Mouse (Mus musculus) forebrain, embryonic 13.5 days (tissue): ENCODE measurements around the gene Plau. TPM values are rescaled to one million over a fixed set of nuclear protein-coding genes. Genes with fewer than 3 reads are reported as not detected.

Source experiments
- ATAC-seq: fragments of 200-750 bp; cut with Nextera tagmentation; 2 replicates; pipeline ENCODE4 v1.8.0; 2017
- H3K27ac ChIP-seq: fragments of 300-500 bp; sonication (generic); 2 replicates; pipeline ENCODE4 v1.5.1; 2015; ENCODE audit warnings: inconsistent platforms, mild to moderate bottlenecking, moderate library complexity
- H3K27me3 ChIP-seq: fragments of 300-500 bp; sonication (generic); 2 replicates; pipeline ENCODE4 v1.6.1; 2015; ENCODE audit warnings: mild to moderate bottlenecking, inconsistent platforms
- H3K36me3 ChIP-seq: fragments of 300-500 bp; sonication (generic); 2 replicates; pipeline ENCODE4 v1.6.1; 2015; ENCODE audit warnings: mild to moderate bottlenecking, inconsistent platforms; ENCODE audit not compliant: poor library complexity, severe bottlenecking
- H3K4me1 ChIP-seq: fragments of 300-500 bp; sonication (generic); 2 replicates; pipeline ENCODE4 v1.6.1; 2015; ENCODE audit warnings: inconsistent platforms
- H3K4me2 ChIP-seq: fragments of 300-500 bp; sonication (generic); 2 replicates; pipeline ENCODE4 v1.6.1; 2015; ENCODE audit warnings: inconsistent platforms, mild to moderate bottlenecking, moderate library complexity
- H3K4me3 ChIP-seq: fragments of 300-500 bp; sonication (generic); 2 replicates; pipeline ENCODE4 v1.5.1; 2015; ENCODE audit warnings: mild to moderate bottlenecking, inconsistent platforms
- H3K9ac ChIP-seq: fragments of 300-500 bp; sonication (generic); 2 replicates; pipeline ENCODE4 v1.6.1; 2015; ENCODE audit warnings: mild to moderate bottlenecking, inconsistent platforms
- H3K9me3 ChIP-seq: fragments of 300-500 bp; sonication (generic); replicated peaks from 2 replicates; pipeline ENCODE4 v1.6.1; 2016; ENCODE audit warnings: inconsistent platforms
- WGBS: fragments of 180-500 bp; shearing (Covaris S2); methylation state at CpG from one replicate; pipeline ENCODE4 v1.1.7; 2015; 5-methylcytosine and 5-hydroxymethylcytosine counted together
- polyA plus RNA-seq: library from polyadenylated mRNA; unstranded; fragments of >200 nt; fragmentation: Nextera tagmentation; extraction: Ambion mirVana; gene quantifications from 2 replicates; pipeline ENCODE4 v1.2.1, GENCODE M21; 2015

The Plau gene
- polyA plus RNA-seq, 1 experiment from 2014 or later = 0.27 TPM

DNA sequence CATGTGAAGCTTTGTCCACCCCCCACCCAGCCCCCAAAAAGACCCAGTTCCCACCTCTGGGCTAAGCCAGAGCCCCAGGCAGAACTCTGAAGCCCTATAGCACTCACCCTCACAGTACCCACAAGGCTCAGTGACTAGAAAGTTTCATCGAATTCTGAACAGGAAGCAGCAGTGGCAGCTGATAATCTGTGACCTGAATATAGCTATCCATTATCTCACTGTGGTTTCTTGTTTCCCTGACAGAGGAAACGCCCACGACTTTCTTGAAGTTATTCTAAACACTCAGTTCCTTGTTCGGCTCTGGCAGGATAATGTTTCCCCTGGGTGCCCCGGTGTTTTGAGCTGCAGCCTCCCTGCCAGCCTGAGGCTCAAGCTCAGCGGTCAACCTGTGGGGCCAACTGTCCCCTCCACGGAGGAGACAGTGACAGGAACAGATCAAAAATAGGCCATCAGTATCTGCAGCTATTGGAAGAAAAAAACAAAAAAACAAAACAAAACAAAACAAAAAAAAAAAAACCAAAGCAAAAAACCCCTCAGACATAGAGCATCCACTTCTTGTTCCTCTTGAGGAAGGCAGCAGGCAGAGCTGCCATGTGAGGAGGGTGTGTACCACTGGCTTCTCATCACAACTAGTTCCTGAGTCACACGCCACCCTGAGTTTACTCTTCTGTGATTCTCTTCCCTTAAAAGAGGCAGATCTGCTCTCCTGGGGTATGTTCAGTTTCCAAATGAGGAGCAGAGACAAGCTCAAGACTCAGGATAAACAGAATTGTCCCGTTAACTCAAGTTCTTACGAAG, 48.8 kb downstream of the Plau start:
- Histone ChIP-seq H3K4me3 (no peak overlapping the region), H3K4me2 (no peak overlapping the region), H3K4me1 (0 out of 2 replicates have a peak, but pooled peaks cover 5% of the 10 kb centered on the region), H3K9ac (no peak overlapping the region), H3K9me3 (no peaks in the 10 kb centered on the region), H3K27ac (0 out of 2 replicates have a peak overlapping the region, but pooled peaks have one; percentile 6), H3K27me3 (no peaks in the 10 kb centered on the region), H3K36me3 (no peaks in the 10 kb centered on the region)
- 30% methylated on average over 10 of the region's 10 CpGs for WGBS
- no peak for ATAC-seq

DNA sequence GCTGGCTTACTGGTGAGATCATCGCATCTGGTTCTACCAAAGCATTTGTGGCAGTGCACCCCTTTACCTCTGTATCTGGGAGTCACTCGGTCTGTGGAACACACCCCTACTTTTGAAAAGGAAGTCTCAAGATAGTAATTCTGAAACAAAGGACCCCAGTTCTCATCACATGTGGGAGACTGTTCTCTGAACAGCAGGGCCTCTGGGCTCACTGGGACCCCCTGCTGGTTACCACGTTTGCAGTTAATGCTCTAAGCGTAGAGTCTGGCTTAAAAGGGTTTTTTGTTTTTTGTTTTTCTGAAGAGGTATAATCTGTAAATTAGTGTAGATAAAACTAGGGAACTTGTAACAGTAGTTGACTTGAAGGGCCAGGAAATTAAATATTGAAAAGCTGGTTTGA, 49.8 kb downstream of the Plau start:
- H3K36me3 ChIP-seq = no peaks in the 10 kb centered on the region
- H3K4me3 ChIP-seq = no peak overlapping the region
- H3K4me1 ChIP-seq = 0 out of 2 replicates have a peak, but pooled peaks cover 5% of the 10 kb centered on the region
- H3K4me2 ChIP-seq = no peak overlapping the region
- H3K9me3 ChIP-seq = no peaks in the 10 kb centered on the region
- no peak overlapping the region for H3K9ac ChIP-seq
- H3K27ac ChIP-seq = no peak overlapping the region
- H3K27me3 ChIP-seq = no peaks in the 10 kb centered on the region
- WGBS = 22% methylated on average over 4 of the region's 4 CpGs
- ATAC-seq = no peak

DNA sequence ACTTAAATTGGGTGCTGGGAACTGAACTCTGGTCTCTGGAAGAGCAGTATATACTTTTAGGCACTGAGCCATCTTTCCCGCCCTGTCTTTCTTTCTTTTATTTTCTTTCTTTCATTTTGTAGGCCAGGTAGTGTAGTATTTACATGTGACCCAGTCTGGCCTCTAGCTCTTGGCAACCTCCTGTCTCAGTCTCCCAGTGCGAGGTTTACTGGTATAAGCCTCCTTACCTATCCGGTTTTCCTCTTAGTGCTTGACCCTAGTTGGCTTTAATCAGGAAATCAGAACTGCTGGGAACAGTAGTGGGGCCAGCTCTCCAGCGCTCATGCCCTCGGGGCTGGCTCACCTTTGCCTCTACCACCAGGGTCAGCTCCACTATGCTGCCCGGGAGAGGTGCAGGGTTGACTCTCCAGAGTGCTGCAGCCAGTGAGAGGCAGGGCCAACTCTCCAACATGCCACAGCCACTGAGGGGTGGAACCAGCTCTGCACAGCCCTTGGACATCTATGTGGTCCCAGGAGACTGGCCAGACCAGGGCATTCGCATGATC, 51.2 kb downstream of the Plau start:
- 95% methylated on average over 7 of the region's 7 CpGs for WGBS
- Histone ChIP-seq H3K27ac (no peak overlapping the region), H3K36me3 (no peaks in the 10 kb centered on the region), H3K9ac (no peak overlapping the region), H3K9me3 (no peaks in the 10 kb centered on the region), H3K4me1 (peaks cover 5% of the 10 kb centered on the region; the same call in 1 of the 2 replicates), H3K27me3 (no peaks in the 10 kb centered on the region), H3K4me3 (no peak overlapping the region), H3K4me2 (no peak overlapping the region)
- ATAC-seq = no peak

DNA sequence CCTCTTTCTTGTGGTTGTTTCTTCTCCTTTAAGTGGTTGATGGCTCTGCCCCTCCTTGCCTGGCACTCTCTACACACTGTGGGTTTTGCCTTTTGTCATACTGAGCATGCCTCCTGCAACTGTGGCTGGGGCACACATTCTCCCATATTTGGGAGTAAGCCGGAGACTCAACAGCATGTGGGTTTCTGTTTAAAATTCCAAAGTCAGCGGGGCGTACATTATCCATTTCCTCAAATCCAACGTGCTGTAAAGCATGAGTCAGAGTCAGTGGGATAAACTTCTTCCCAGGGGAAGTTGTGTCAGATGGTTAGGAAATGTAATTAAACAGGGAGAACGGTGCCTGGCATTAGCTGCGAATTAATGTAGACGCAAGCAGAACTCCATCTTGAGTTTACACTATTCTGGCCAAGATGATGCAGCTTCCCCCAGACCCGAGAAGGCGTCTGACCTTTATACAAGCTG, 55.5 kb downstream of the Plau start:
- H3K36me3 ChIP-seq = no peaks in the 10 kb centered on the region
- peak; percentile 13; the same call in 1 of the 2 replicates for ATAC-seq
- WGBS = 50% methylated on average over 9 of the region's 9 CpGs
- no peak overlapping the region for H3K9ac ChIP-seq
- no peaks in the 10 kb centered on the region for H3K9me3 ChIP-seq
- H3K4me3 ChIP-seq = no peak overlapping the region
- no peaks in the 10 kb centered on the region; the same call in 1 of the 2 replicates for H3K4me1 ChIP-seq
- H3K27ac ChIP-seq = no peak overlapping the region
- no peaks in the 10 kb centered on the region for H3K27me3 ChIP-seq
- no peak overlapping the region for H3K4me2 ChIP-seq

Other genes starting within 250 kb of the Plau start
- 8.1 and 10.1 TPM in 2 replicates for gene Usp54, start 195.6 kb upstream of the Plau start, polyA plus RNA-seq
- not detected in 2 replicates for gene Myoz1, start 180.1 kb upstream of the Plau start, polyA plus RNA-seq
- 0.13 and 0.14 TPM in 2 replicates for gene Synpo2l, start 168.3 kb upstream of the Plau start, polyA plus RNA-seq
- 75.9 and 84.7 TPM in 2 replicates for gene Sec24c, start 162.4 kb upstream of the Plau start, polyA plus RNA-seq
- gene Fut11, start 141.7 kb upstream of the Plau start, polyA plus RNA-seq = 18.9 and 19.9 TPM in 2 replicates
- 235 and 281 TPM in 2 replicates for gene Chchd1, start 133.7 kb upstream of the Plau start, polyA plus RNA-seq
- 40.8 and 44.2 TPM in 2 replicates for gene Zswim8, start 129.1 kb upstream of the Plau start, polyA plus RNA-seq
- gene Ndst2, start 102.1 kb upstream of the Plau start, polyA plus RNA-seq = 14.0 and 18.3 TPM in 2 replicates
- 60.7 and 81.8 TPM in 2 replicates for gene Camk2g, start 42.6 kb upstream of the Plau start, polyA plus RNA-seq
- gene Vcl, start 92.7 kb downstream of the Plau start, polyA plus RNA-seq = 8.8 and 8.9 TPM in 2 replicates
- 107 and 125 TPM in 2 replicates for gene Ap3m1, start 215.8 kb downstream of the Plau start, polyA plus RNA-seq
- 104 and 105 TPM in 2 replicates for gene Adk, start 215.9 kb downstream of the Plau start, polyA plus RNA-seq